Mouse (Mus musculus) forebrain, embryonic 13.5 days (tissue): ENCODE data around the gene Fam187b. TPM values are rescaled to one million over a fixed set of nuclear protein-coding genes. Genes with fewer than 3 reads are reported as not detected.

Experiments
- ATAC-seq: fragments of 200-750 bp; cut with Nextera tagmentation; 2 replicates; pipeline ENCODE4 v1.8.0; 2017
- H3K27ac ChIP-seq: fragments of 300-500 bp; sonication (generic); 2 replicates; pipeline ENCODE4 v1.5.1; 2015; ENCODE audit warnings: inconsistent platforms, mild to moderate bottlenecking, moderate library complexity
- H3K27me3 ChIP-seq: fragments of 300-500 bp; sonication (generic); 2 replicates; pipeline ENCODE4 v1.6.1; 2015; ENCODE audit warnings: mild to moderate bottlenecking, inconsistent platforms
- H3K36me3 ChIP-seq: fragments of 300-500 bp; sonication (generic); 2 replicates; pipeline ENCODE4 v1.6.1; 2015; ENCODE audit warnings: mild to moderate bottlenecking, inconsistent platforms; ENCODE audit not compliant: poor library complexity, severe bottlenecking
- H3K4me1 ChIP-seq: fragments of 300-500 bp; sonication (generic); 2 replicates; pipeline ENCODE4 v1.6.1; 2015; ENCODE audit warnings: inconsistent platforms
- H3K4me2 ChIP-seq: fragments of 300-500 bp; sonication (generic); 2 replicates; pipeline ENCODE4 v1.6.1; 2015; ENCODE audit warnings: inconsistent platforms, mild to moderate bottlenecking, moderate library complexity
- H3K4me3 ChIP-seq: fragments of 300-500 bp; sonication (generic); 2 replicates; pipeline ENCODE4 v1.5.1; 2015; ENCODE audit warnings: mild to moderate bottlenecking, inconsistent platforms
- H3K9ac ChIP-seq: fragments of 300-500 bp; sonication (generic); 2 replicates; pipeline ENCODE4 v1.6.1; 2015; ENCODE audit warnings: mild to moderate bottlenecking, inconsistent platforms
- H3K9me3 ChIP-seq: fragments of 300-500 bp; sonication (generic); replicated peaks from 2 replicates; pipeline ENCODE4 v1.6.1; 2016; ENCODE audit warnings: inconsistent platforms
- WGBS: fragments of 180-500 bp; shearing (Covaris S2); methylation state at CpG from one replicate; pipeline ENCODE4 v1.1.7; 2015; 5-methylcytosine and 5-hydroxymethylcytosine counted together
- polyA plus RNA-seq: library from polyadenylated mRNA; unstranded; fragments of >200 nt; fragmentation: Nextera tagmentation; extraction: Ambion mirVana; gene quantifications from 2 replicates; pipeline ENCODE4 v1.2.1, GENCODE M21; 2015

The Fam187b gene
- polyA plus RNA-seq, 1 experiment from 2014 or later = 0.58 TPM

GRCm38 (mm10) chr7:30992148-30992547 is 18.6 kb downstream of the Fam187b start:
- Histone ChIP-seq H3K9ac (no peak overlapping the region), H3K4me1 (no peaks in the 10 kb centered on the region), H3K27ac (no peak overlapping the region), H3K4me2 (no peak overlapping the region), H3K36me3 (no peaks in the 10 kb centered on the region), H3K27me3 (no peaks in the 10 kb centered on the region), H3K9me3 (0 out of 2 replicates have a peak, but pooled peaks cover 8% of the 10 kb centered on the region), H3K4me3 (no peak overlapping the region)
- WGBS = 85% methylated on average over 5 of the region's 5 CpGs
- ATAC-seq = no peak

GRCm38 (mm10) chr7:30993986-30994385 is 20.4 kb downstream of the Fam187b start:
- 0 out of 2 replicates have a peak, but pooled peaks cover 8% of the 10 kb centered on the region for H3K9me3 ChIP-seq
- H3K4me1 ChIP-seq = no peaks in the 10 kb centered on the region
- no peak for ATAC-seq
- no peaks in the 10 kb centered on the region for H3K36me3 ChIP-seq
- 78% methylated on average over 5 of the region's 5 CpGs for WGBS
- no peak overlapping the region for H3K9ac ChIP-seq
- no peak overlapping the region for H3K27ac ChIP-seq
- H3K4me2 ChIP-seq = no peak overlapping the region
- no peaks in the 10 kb centered on the region for H3K27me3 ChIP-seq
- no peak overlapping the region for H3K4me3 ChIP-seq

- H3K27me3 ChIP-seq = no peaks in the 10 kb centered on the region
- 90% methylated on average over 2 of the region's 2 CpGs for WGBS
- H3K36me3 ChIP-seq = no peaks in the 10 kb centered on the region
- H3K27ac ChIP-seq = no peak overlapping the region
- 0 out of 2 replicates have a peak, but pooled peaks cover 6% of the 10 kb centered on the region for H3K4me1 ChIP-seq
- H3K9ac ChIP-seq = no peak overlapping the region
- no peak overlapping the region for H3K4me2 ChIP-seq
- no peak for ATAC-seq
- H3K4me3 ChIP-seq = no peak overlapping the region
- H3K9me3 ChIP-seq = 0 out of 2 replicates have a peak, but pooled peaks cover 8% of the 10 kb centered on the region
These were observed 22.9 kb downstream of the Fam187b start for GRCm38 (mm10) chr7:30996491-30996890.

GRCm38 (mm10) chr7:31000505-31001020 is 27.0 kb downstream of the Fam187b start:
- 0 out of 2 replicates have a peak, but pooled peaks cover 6% of the 10 kb centered on the region for H3K4me1 ChIP-seq
- H3K27me3 ChIP-seq = no peaks in the 10 kb centered on the region
- H3K9ac ChIP-seq = no peak overlapping the region
- H3K36me3 ChIP-seq = no peaks in the 10 kb centered on the region
- H3K4me3 ChIP-seq = no peak overlapping the region
- ATAC-seq = no peak
- 0 out of 2 replicates have a peak, but pooled peaks cover 8% of the 10 kb centered on the region for H3K9me3 ChIP-seq
- no peak overlapping the region for H3K27ac ChIP-seq
- 54% methylated on average over 7 of the region's 7 CpGs for WGBS
- no peak overlapping the region for H3K4me2 ChIP-seq

- Histone ChIP-seq H3K4me1 (0 out of 2 replicates have a peak, but pooled peaks cover 6% of the 10 kb centered on the region), H3K4me3 (no peak overlapping the region), H3K4me2 (no peak overlapping the region), H3K9me3 (no peaks in the 10 kb centered on the region), H3K27ac (no peak overlapping the region), H3K36me3 (no peaks in the 10 kb centered on the region), H3K27me3 (no peaks in the 10 kb centered on the region), H3K9ac (no peak overlapping the region)
- WGBS = 89% methylated on average over 8 of the region's 8 CpGs
- ATAC-seq = no peak
These were observed 29.1 kb downstream of the Fam187b start for GRCm38 (mm10) chr7:31002650-31003049.

- H3K36me3 ChIP-seq = no peaks in the 10 kb centered on the region
- no peak overlapping the region for H3K9ac ChIP-seq
- H3K27me3 ChIP-seq = no peaks in the 10 kb centered on the region
- H3K4me3 ChIP-seq = no peak overlapping the region
- H3K4me2 ChIP-seq = no peak overlapping the region
- no peaks in the 10 kb centered on the region for H3K9me3 ChIP-seq
- ATAC-seq = no peak
- no peak overlapping the region for H3K27ac ChIP-seq
- WGBS = 87% methylated on average over 1 of the region's 1 CpGs
- H3K4me1 ChIP-seq = no peaks in the 10 kb centered on the region
These were observed 34.2 kb downstream of the Fam187b start for GRCm38 (mm10) chr7:31007775-31008174.

GRCm38 (mm10) chr7:31008175-31008574 is 34.6 kb downstream of the Fam187b start:
- Histone ChIP-seq H3K4me1 (no peaks in the 10 kb centered on the region), H3K9me3 (no peaks in the 10 kb centered on the region), H3K4me2 (no peak overlapping the region), H3K27ac (no peak overlapping the region), H3K9ac (no peak overlapping the region), H3K4me3 (no peak overlapping the region), H3K36me3 (no peaks in the 10 kb centered on the region), H3K27me3 (no peaks in the 10 kb centered on the region)
- 53% methylated on average over 1 of the region's 1 CpGs for whole genome bisulfite sequencing
- ATAC-seq = no peak

GRCm38 (mm10) chr7:31008889-31009288 is 35.3 kb downstream of the Fam187b start:
- WGBS = 84% methylated on average over 3 of the region's 3 CpGs

GRCm38 (mm10) chr7:31012971-31013370 is 39.4 kb downstream of the Fam187b start:
- Histone ChIP-seq H3K36me3 (no peaks in the 10 kb centered on the region), H3K27ac (no peak overlapping the region), H3K4me3 (no peak overlapping the region), H3K9ac (no peak overlapping the region), H3K4me2 (no peak overlapping the region), H3K4me1 (peaks cover 20% of the 10 kb centered on the region), H3K9me3 (no peaks in the 10 kb centered on the region), H3K27me3 (no peaks in the 10 kb centered on the region)
- 91% methylated on average over 5 of the region's 5 CpGs for WGBS
- no peak for ATAC-seq

More at GRCm38 (mm10) chr7:31008889-31009288, 35.3 kb downstream of the Fam187b start:
- H3K27me3 ChIP-seq = no peaks in the 10 kb centered on the region
- no peak for ATAC-seq
- no peak overlapping the region for H3K4me3 ChIP-seq
- no peaks in the 10 kb centered on the region for H3K36me3 ChIP-seq
- H3K9me3 ChIP-seq = no peaks in the 10 kb centered on the region
- no peak overlapping the region for H3K27ac ChIP-seq
- H3K9ac ChIP-seq = no peak overlapping the region
- H3K4me2 ChIP-seq = no peak overlapping the region
- no peaks in the 10 kb centered on the region for H3K4me1 ChIP-seq

GRCm38 (mm10) chr7:31017104-31017901 is 43.7 kb downstream of the Fam187b start:
- 52% methylated on average over 10 of the region's 10 CpGs for WGBS
- Histone ChIP-seq H3K9ac (no peak overlapping the region), H3K4me3 (no peak overlapping the region), H3K27ac (no peak overlapping the region), H3K27me3 (no peaks in the 10 kb centered on the region), H3K4me1 (peaks cover 20% of the 10 kb centered on the region), H3K36me3 (no peaks in the 10 kb centered on the region), H3K4me2 (no peak overlapping the region), H3K9me3 (no peaks in the 10 kb centered on the region)
- ATAC-seq = no peak

- no peak for ATAC-seq
- 0 out of 2 replicates have a peak, but pooled peaks cover 3% of the 10 kb centered on the region for H3K9me3 ChIP-seq
- 79% methylated on average over 8 of the region's 8 CpGs for WGBS
These were observed 55.0 kb downstream of the Fam187b start for GRCm38 (mm10) chr7:31028609-31029008.

GRCm38 (mm10) chr7:31030717-31031116 is 57.1 kb downstream of the Fam187b start:
- no peak for ATAC-seq
- Histone ChIP-seq H3K4me2 (no peak overlapping the region), H3K4me3 (no peak overlapping the region), H3K9me3 (0 out of 2 replicates have a peak, but pooled peaks cover 3% of the 10 kb centered on the region), H3K27me3 (no peaks in the 10 kb centered on the region), H3K9ac (no peak overlapping the region), H3K27ac (no peak overlapping the region), H3K36me3 (no peaks in the 10 kb centered on the region), H3K4me1 (no peaks in the 10 kb centered on the region)
- WGBS = 82% methylated on average over 2 of the region's 2 CpGs

More at GRCm38 (mm10) chr7:31028609-31029008, 55.0 kb downstream of the Fam187b start:
- Histone ChIP-seq H3K4me1 (no peaks in the 10 kb centered on the region), H3K4me2 (no peak overlapping the region), H3K4me3 (no peak overlapping the region), H3K9ac (no peak overlapping the region), H3K27me3 (no peaks in the 10 kb centered on the region), H3K36me3 (no peaks in the 10 kb centered on the region), H3K27ac (no peak overlapping the region)
